Mouse (Mus musculus) CH12.LX (cell line): ENCODE measurements around the gene Dnajc7. TPM values are rescaled to one million over a fixed set of nuclear protein-coding genes. Genes with fewer than 3 reads are reported as not detected.
A peak's percentile ranks its signal among the peaks of the same experiment; 100 is the strongest.

Experiments used
- DNase-seq: peaks from one replicate; pipeline ENCODE4 v3.0.0-alpha.2; 2013; ENCODE audit errors: extremely low read depth
- H3K27ac ChIP-seq: 2 replicates; pipeline ENCODE4 v1.5.1; 2012; ENCODE audit warnings: low read depth, mild to moderate bottlenecking, control low read depth, moderate library complexity; ENCODE audit not compliant: insufficient read depth
- H3K27me3 ChIP-seq: replicated peaks from 2 replicates; pipeline ENCODE3; 2012; ENCODE audit warnings: inconsistent platforms
- H3K36me3 ChIP-seq, 2 experiments: replicated peaks in 1 of 2; 2 replicates each; pipeline versions ENCODE3 to v1.6.1; 2012; ENCODE audit warnings: inconsistent platforms in 1 of 2, low read length in 1 of 2, mild to moderate bottlenecking in 1 of 2, mixed read lengths in 1 of 2, moderate library complexity in 1 of 2; ENCODE audit not compliant: control insufficient read depth in 1 of 2, insufficient read depth in 1 of 2
- H3K4me1 ChIP-seq, 2 experiments: 2 replicates each; pipeline ENCODE4 v1.6.1; 2012; ENCODE audit warnings: inconsistent platforms in 1 of 2, moderate library complexity in 1 of 2; ENCODE audit not compliant: insufficient read depth in 2 of 2, control insufficient read depth in 1 of 2
- H3K4me2 ChIP-seq: 2 replicates; pipeline ENCODE4 v1.6.1; 2012; ENCODE audit warnings: low read depth, mild to moderate bottlenecking, control low read depth; ENCODE audit not compliant: poor library complexity, insufficient read depth, severe bottlenecking
- H3K4me3 ChIP-seq, 3 experiments: fragments of 150-350 bp in 1 of 3; sonication (generic) in 1 of 3; replicated peaks in 1 of 3; 2 replicates each; pipeline versions ENCODE3 to v1.5.1; 2011 to 2012; ENCODE audit warnings: low read depth in 2 of 3, low read length in 2 of 3, mild to moderate bottlenecking in 2 of 3, moderate library complexity in 2 of 3, control low read depth in 1 of 3, improper control_type of control experiment in 1 of 3, inconsistent platforms in 1 of 3, mixed read lengths in 1 of 3; ENCODE audit not compliant: poor library complexity in 1 of 3
- H3K79me2 ChIP-seq: replicated peaks from 2 replicates; pipeline ENCODE4 v1.6.1; 2012; ENCODE audit warnings: mild to moderate bottlenecking, moderate library complexity; ENCODE audit not compliant: control insufficient read depth, poor library complexity, insufficient read depth, severe bottlenecking; ENCODE audit errors: extremely low read depth
- H3K9ac ChIP-seq: 2 replicates; pipeline ENCODE4 v1.6.1; 2012; ENCODE audit warnings: low read depth, mild to moderate bottlenecking, control low read depth, moderate library complexity; ENCODE audit not compliant: insufficient read depth
- H3K9me3 ChIP-seq: replicated peaks from 2 replicates; pipeline ENCODE3; 2012; ENCODE audit warnings: low read length, inconsistent platforms, mixed read lengths
- BHLHE40 ChIP-seq: IDR thresholded peaks from 2 replicates; pipeline ENCODE4 v1.6.1; 2011; ENCODE audit warnings: mild to moderate bottlenecking, low read depth, low read length, improper control_type of control experiment
- CHD1 ChIP-seq: IDR thresholded peaks from 2 replicates; pipeline ENCODE4 v1.6.1; 2012; ENCODE audit warnings: low read depth, low read length, improper control_type of control experiment, inconsistent platforms
- CHD2 ChIP-seq: IDR thresholded peaks from 2 replicates; pipeline ENCODE4 v1.6.1; 2011; ENCODE audit warnings: low read length, improper control_type of control experiment
- CTCF ChIP-seq, 2 experiments: IDR thresholded peaks in 1 of 2; conservative IDR thresholded peaks in 1 of 2; 2 replicates each; pipeline ENCODE4 v1.5.1; 2011 to 2012; ENCODE audit warnings: low read depth in 2 of 2, low read length in 2 of 2, improper control_type of control experiment in 1 of 2, inconsistent platforms in 1 of 2, mild to moderate bottlenecking in 1 of 2, moderate library complexity in 1 of 2
- E2F4 ChIP-seq: IDR thresholded peaks from 2 replicates; pipeline ENCODE4 v1.6.1; 2011; ENCODE audit warnings: low read depth, low read length, improper control_type of control experiment; ENCODE audit not compliant: insufficient replicate concordance
- EP300 ChIP-seq: IDR thresholded peaks from 2 replicates; pipeline ENCODE4 v1.6.1; 2011; ENCODE audit warnings: low read length, improper control_type of control experiment
- ETS1 ChIP-seq: conservative IDR thresholded peaks from 2 replicates; pipeline ENCODE4 v1.6.1; 2012; ENCODE audit warnings: low read depth, mild to moderate bottlenecking, inconsistent platforms, low read length, improper control_type of control experiment, moderate library complexity
- JUN ChIP-seq: IDR thresholded peaks from 2 replicates; pipeline ENCODE4 v1.6.1; 2011; ENCODE audit warnings: low read depth, mild to moderate bottlenecking, low read length, improper control_type of control experiment, moderate library complexity; ENCODE audit not compliant: insufficient read depth
- KAT2A ChIP-seq: IDR thresholded peaks from 2 replicates; pipeline ENCODE4 v1.6.1; 2012; ENCODE audit warnings: low read length, improper control_type of control experiment, inconsistent platforms; ENCODE audit not compliant: insufficient replicate concordance
- MAX ChIP-seq: IDR thresholded peaks from 2 replicates; pipeline ENCODE4 v1.6.1; 2011; ENCODE audit warnings: low read length, improper control_type of control experiment
- MAZ ChIP-seq: IDR thresholded peaks from 2 replicates; pipeline ENCODE4 v1.6.1; 2012; ENCODE audit warnings: low read depth, mild to moderate bottlenecking, inconsistent platforms, low read length, improper control_type of control experiment, moderate library complexity
- MEF2A ChIP-seq: IDR thresholded peaks from 2 replicates; pipeline ENCODE4 v1.6.1; 2014; ENCODE audit warnings: low read depth, mild to moderate bottlenecking, inconsistent platforms, low read length, improper control_type of control experiment, borderline replicate concordance
- MXI1 ChIP-seq: IDR thresholded peaks from 2 replicates; pipeline ENCODE4 v1.6.1; 2011; ENCODE audit warnings: mild to moderate bottlenecking, low read depth, low read length, improper control_type of control experiment
- MYC ChIP-seq: IDR thresholded peaks from 2 replicates; pipeline ENCODE4 v1.6.1; 2011; ENCODE audit warnings: low read depth, mild to moderate bottlenecking, improper control_type of control experiment, low read length
- NELFE ChIP-seq: IDR thresholded peaks from 2 replicates; pipeline ENCODE4 v1.6.1; 2011; ENCODE audit warnings: low read depth, low read length, improper control_type of control experiment
- PAX5 ChIP-seq: IDR thresholded peaks from 2 replicates; pipeline ENCODE4 v1.6.1; 2012; ENCODE audit warnings: low read length, inconsistent platforms, mixed read lengths
- POLR2A ChIP-seq: IDR thresholded peaks from 2 replicates; pipeline ENCODE4 v1.6.1; 2011; ENCODE audit warnings: low read depth, mild to moderate bottlenecking, improper control_type of control experiment, low read length
- RAD21 ChIP-seq: IDR thresholded peaks from 2 replicates; pipeline ENCODE4 v1.6.1; 2011; ENCODE audit warnings: low read depth, mild to moderate bottlenecking, low read length, improper control_type of control experiment, moderate library complexity
- UBTF ChIP-seq: IDR thresholded peaks from 2 replicates; pipeline ENCODE4 v1.6.1; 2012; ENCODE audit warnings: low read depth, mild to moderate bottlenecking, inconsistent platforms, low read length, improper control_type of control experiment, moderate library complexity
- ZC3H11A ChIP-seq: IDR thresholded peaks from 2 replicates; pipeline ENCODE4 v1.6.1; 2012; ENCODE audit warnings: low read depth, mild to moderate bottlenecking, inconsistent platforms, low read length, improper control_type of control experiment
- ZKSCAN1 ChIP-seq: IDR thresholded peaks from 2 replicates; pipeline ENCODE4 v1.6.1; 2012; ENCODE audit warnings: low read depth, inconsistent platforms, low read length, improper control_type of control experiment, borderline replicate concordance
- ZMIZ1 ChIP-seq: IDR thresholded peaks from 2 replicates; pipeline ENCODE4 v1.6.1; 2012; ENCODE audit warnings: low read depth, mild to moderate bottlenecking, inconsistent platforms, low read length, improper control_type of control experiment
- ZNF384 ChIP-seq: IDR thresholded peaks from 2 replicates; pipeline ENCODE4 v1.6.1; 2012; ENCODE audit warnings: low read depth, low read length, improper control_type of control experiment, inconsistent platforms
- dilution Hi-C: fragments of 300-500 bp; cut with MboI; formaldehyde crosslinking; loops from 2 replicates; pipeline ENCODE4 v1.14.3; 2020; ENCODE audit warnings: low sequenced_read_pairs; ENCODE audit not compliant: extremely low pct_unique_long_range_greater_than_20kb, extremely low pct_ligation_motif_present
- in situ Hi-C: fragments of 300-500 bp; cut with MboI; formaldehyde crosslinking; loops from 3 replicates; pipeline ENCODE4 v1.14.3; 2019; ENCODE audit warnings: low sequenced_read_pairs, low pct_ligation_motif_present, low pct_unique_long_range_greater_than_20kb, mixed read lengths
- polyA plus RNA-seq: library from polyadenylated mRNA; unstranded; fragments of >175 nt; gene quantifications from 2 replicates; pipeline ENCODE4 v1.2.1, GENCODE M21; 2012; ENCODE audit warnings: low read depth; ENCODE audit not compliant: insufficient read length
- total RNA-seq, 2 experiments: library from RNA; depleted of rRNA; stranded (reverse); fragments of 300-350 nt in 1 of 2; fragments of >200 nt in 1 of 2; gene quantifications; 2 replicates each; pipeline ENCODE4 v1.2.3; 2012 to 2014

The Dnajc7 gene
- total and polyA plus RNA-seq, 3 experiments: 123 to 455 (median 249) TPM

GRCm38 (mm10) chr11:100569789-100570188 lies 50.2 kb downstream of the Dnajc7 start:
- H3K4me1 ChIP-seq: peaks cover 28 to 59% of the 10 kb centered on the region in 2 experiments
- no peaks in the 10 kb centered on the region for H3K9me3 ChIP-seq
- no peak for DNase-seq
- H3K4me3 ChIP-seq: peak overlapping the region; percentile 35 to 39 (median 37)
- no peak overlapping the region for H3K9ac ChIP-seq
- H3K4me2 ChIP-seq: peak overlapping the region; percentile 63
- no peaks in the 10 kb centered on the region for H3K27me3 ChIP-seq
- H3K27ac ChIP-seq: peak overlapping the region; percentile 92
- dilution Hi-C loops: no loop called here
- TF ChIP-seq CHD2 (0 out of 2 replicates have a peak, but pooled peaks have one; percentile 17), EP300 (peak; percentile 14; the same call in 1 of the 2 replicates), CTCF (conservative IDR thresholded peaks at IDR 0.05 in 1 of 2, IDR thresholded peaks at IDR 0.05 in 1 of 2; ENCODE audit: low read depth in 2 of 2, low read length in 2 of 2) (no peak), ZNF384 (peak; percentile 72), MAX (no peak)
- TF ChIP-seq, all 38 proteins: peak for 3
- H3K36me3 ChIP-seq: peaks cover 0 to 2% of the 10 kb centered on the region in 2 experiments
- in situ Hi-C loops: loop anchor here (5.0 kb wide), 2 partner anchors 53 to 128 kb away; partner anchors contain the start of gene Dnajc7
- no peaks in the 10 kb centered on the region for H3K79me2 ChIP-seq

GRCm38 (mm10) chr11:100568692-100569091 lies 51.3 kb downstream of the Dnajc7 start:
- Histone ChIP-seq H3K9me3 (no peaks in the 10 kb centered on the region), H3K4me2 (peak overlapping the region; percentile 68; the same call in 1 of the 2 replicates), H3K36me3 (peaks cover 0 to 2% of the 10 kb centered on the region in 2 experiments), H3K27ac (peak overlapping the region; percentile 80), H3K27me3 (no peaks in the 10 kb centered on the region), H3K79me2 (no peaks in the 10 kb centered on the region), H3K9ac (0 out of 2 replicates have a peak overlapping the region, but pooled peaks have one; percentile 3), H3K4me3 (no peak overlapping the region), H3K4me1 (peaks cover 28 to 52% of the 10 kb centered on the region in 2 experiments)
- dilution Hi-C loops (no loop called here), in situ Hi-C loops (no loop called here)
- DNase-seq: no peak
- TF ChIP-seq ZNF384 (no peak), ETS1 (0 out of 2 replicates have a peak, but pooled peaks have one; percentile 13), MAX (peak; percentile 82), MAZ (no peak), ZKSCAN1 (no peak), MYC (peak; percentile 82), MXI1 (peak; percentile 62; the same call in 1 of the 2 replicates), BHLHE40 (peak; percentile 77)

GRCm38 (mm10) chr11:100567815-100568245 lies 52.1 kb downstream of the Dnajc7 start:
- no peaks in the 10 kb centered on the region for H3K27me3 ChIP-seq
- H3K4me1 ChIP-seq: peaks cover 28 to 50% of the 10 kb centered on the region in 2 experiments
- dilution Hi-C loops: no loop called here
- H3K4me3 ChIP-seq: peak overlapping the region in 1 of 3 experiments; percentile 19
- peak overlapping the region; percentile 80 for H3K27ac ChIP-seq
- H3K36me3 ChIP-seq: peaks cover 0 to 2% of the 10 kb centered on the region in 2 experiments
- no peaks in the 10 kb centered on the region for H3K79me2 ChIP-seq
- peak overlapping the region; percentile 68 for H3K4me2 ChIP-seq
- no peak overlapping the region for H3K9ac ChIP-seq
- in situ Hi-C loops: no loop called here
- H3K9me3 ChIP-seq: no peaks in the 10 kb centered on the region
- peak; percentile 98 for DNase-seq
- peak; percentile 70 for TF ChIP-seq MEF2A
- TF ChIP-seq E2F4: no peak; the same call in 1 of the 2 replicates
- no peak for TF ChIP-seq ZKSCAN1
- 0 out of 2 replicates have a peak, but pooled peaks have one; percentile 2 for TF ChIP-seq JUN
- TF ChIP-seq EP300: peak; percentile 76
- peak; percentile 76 for TF ChIP-seq BHLHE40
- TF ChIP-seq ZNF384: peak; percentile 62
- peak; percentile 77 for TF ChIP-seq KAT2A
- TF ChIP-seq MAX: peak; percentile 98
- TF ChIP-seq CHD1: no peak
- peak; percentile 76; the same call in 1 of the 2 replicates for TF ChIP-seq CHD2
- TF ChIP-seq POLR2A: peak; percentile 74
- no peak for TF ChIP-seq ZC3H11A
- no peak for TF ChIP-seq ZMIZ1
- no peak for TF ChIP-seq RAD21
- peak; percentile 25; the same call in 1 of the 2 replicates for TF ChIP-seq NELFE
- TF ChIP-seq UBTF: no peak
- TF ChIP-seq PAX5: no peak
- peak; percentile 94 for TF ChIP-seq MAZ
